Mouse (Mus musculus): ENCODE measurements around the gene Rdh16. TPM values are rescaled to one million over a fixed set of nuclear protein-coding genes. Genes with fewer than 3 reads are reported as not detected.

Rdh16 gene
- total RNA-seq, 1 experiment from 2014 or later, result 1.7 TPM

Other genes with a start within 250 kb of the Rdh16 start
- gene Lrp1, start 180.0 kb upstream of the Rdh16 start, total RNA-seq (2021), result 138 and 201 TPM in 2 replicates
- gene Stat6, start 158.2 kb upstream of the Rdh16 start, total RNA-seq (2021), result 75.0 and 89.4 TPM in 2 replicates
- 9.2 and 9.4 TPM in 2 replicates for gene Nemp1, start 134.3 kb upstream of the Rdh16 start, total RNA-seq (2021)
- gene Nab2, start 132.6 kb upstream of the Rdh16 start, total RNA-seq (2021), result 23.7 and 24.6 TPM in 2 replicates
- 1.5 and 1.9 TPM in 2 replicates for gene Myo1a, start 96.0 kb upstream of the Rdh16 start, total RNA-seq (2021)
- gene Tac2, start 76.7 kb upstream of the Rdh16 start, total RNA-seq (2021), result not detected in 2 replicates
- 11.6 and 12.2 TPM in 2 replicates for gene Zbtb39, start 61.6 kb upstream of the Rdh16 start, total RNA-seq (2021)
- gene Gpr182, start 49.4 kb upstream of the Rdh16 start, total RNA-seq (2021), result 12.0 and 14.2 TPM in 2 replicates
- gene Rdh1, start 41.4 kb upstream of the Rdh16 start, total RNA-seq (2021), result 0.94 and 1.9 TPM in 2 replicates
- 1.4 and 2.6 TPM in 2 replicates for gene Rdh16f1, start 41.4 kb upstream of the Rdh16 start, total RNA-seq (2021)
- 1.5 and 21.4 TPM in 2 replicates for gene Rdh9, start 24.8 kb upstream of the Rdh16 start, total RNA-seq (2021)
- not detected in 2 replicates for gene Rdh19, start 48.8 kb downstream of the Rdh16 start, total RNA-seq (2021)
- gene Rdh16f2, start 65.3 kb downstream of the Rdh16 start, total RNA-seq (2021), result 1.4 TPM in 1 of 2 replicates, not detected in the other
- gene Rdh7, start 87.7 kb downstream of the Rdh16 start, total RNA-seq (2021), result 3.9 and 81.0 TPM in 2 replicates
- gene Sdr9c7, start 97.4 kb downstream of the Rdh16 start, total RNA-seq (2021), result 0.56 and 1.7 TPM in 2 replicates
- 0.56 and 7.7 TPM in 2 replicates for gene Hsd17b6, start 206.5 kb downstream of the Rdh16 start, total RNA-seq (2021)
- gene Prim1, start 214.0 kb downstream of the Rdh16 start, total RNA-seq (2021), result 11.0 and 13.6 TPM in 2 replicates
- 617 and 658 TPM in 2 replicates for gene Naca, start 234.4 kb downstream of the Rdh16 start, total RNA-seq (2021)

All from adrenal gland, postnatal 14 days (tissue).